Mouse (Mus musculus) frontal cortex, adult (tissue): Measurements from ENCODE around the gene Styx.

Experiments used
- ATAC-seq: cut with Nextera tagmentation; 2 replicates; pipeline ENCODE4 v1.9.2; 2017; ENCODE audit warnings: mild to moderate bottlenecking, moderate library complexity, mixed read lengths; ENCODE audit not compliant: low TSS enrichment

The Styx gene

DNA sequence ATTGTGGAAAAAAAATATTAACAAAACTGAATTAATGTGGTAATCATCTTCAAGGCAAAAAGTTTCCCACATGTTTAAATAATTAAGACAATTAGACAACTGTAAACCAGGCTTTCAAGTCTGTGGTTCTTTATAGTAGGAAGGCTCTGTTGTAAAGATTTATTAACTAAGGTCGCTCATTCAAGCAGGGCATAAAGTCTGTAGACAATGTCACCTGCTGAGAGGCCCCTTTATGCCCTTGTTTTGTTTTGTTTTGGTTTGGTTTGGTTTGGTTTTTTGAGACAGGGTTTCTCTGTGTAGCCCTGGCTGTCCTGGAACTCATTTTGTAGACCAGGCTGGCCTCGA, 88.0 kb downstream of the Styx start:
- no peak for ATAC-seq

DNA sequence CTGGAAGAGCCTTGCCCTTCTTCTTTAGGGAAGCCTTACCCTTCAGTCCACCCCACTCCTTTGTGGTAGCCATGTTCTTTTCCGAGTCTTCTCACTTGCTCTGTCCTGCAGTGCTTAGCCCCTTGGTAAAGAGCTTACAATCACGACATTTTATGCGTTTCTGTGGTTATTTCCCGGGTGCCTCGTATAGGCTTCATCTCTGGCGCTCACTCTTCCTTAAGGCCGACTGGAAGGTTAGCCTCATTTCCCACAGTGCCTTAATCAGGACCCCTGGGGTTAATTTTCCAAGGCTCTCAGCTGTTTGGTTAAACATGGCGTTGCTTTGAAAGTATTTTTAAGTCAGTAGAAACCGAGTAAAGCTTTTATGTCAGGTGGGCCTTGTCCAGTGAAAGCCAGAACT, 88.5 kb downstream of the Styx start:
- no peak for ATAC-seq

DNA sequence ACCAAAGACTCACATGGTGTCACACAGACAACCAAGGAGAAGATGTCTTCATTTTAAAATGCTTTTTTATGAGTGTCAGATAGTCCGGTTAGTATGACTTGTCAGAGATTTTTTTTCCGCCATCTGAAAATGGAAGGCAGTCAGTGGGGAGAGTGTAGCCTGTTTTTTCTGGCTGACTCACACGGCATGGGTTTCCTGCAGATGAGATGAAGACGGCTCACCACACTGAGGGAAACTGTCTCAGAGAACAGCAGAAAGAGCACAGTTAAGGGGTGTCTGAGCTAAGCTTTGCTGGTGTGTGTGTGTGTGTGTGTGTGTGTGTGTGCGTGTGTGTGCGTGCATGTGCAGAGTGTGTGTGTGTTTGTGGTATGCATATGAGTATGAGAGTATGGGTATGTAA, 90.4 kb downstream of the Styx start:
- ATAC-seq = no peak; the same call in 1 of the 2 replicates

DNA sequence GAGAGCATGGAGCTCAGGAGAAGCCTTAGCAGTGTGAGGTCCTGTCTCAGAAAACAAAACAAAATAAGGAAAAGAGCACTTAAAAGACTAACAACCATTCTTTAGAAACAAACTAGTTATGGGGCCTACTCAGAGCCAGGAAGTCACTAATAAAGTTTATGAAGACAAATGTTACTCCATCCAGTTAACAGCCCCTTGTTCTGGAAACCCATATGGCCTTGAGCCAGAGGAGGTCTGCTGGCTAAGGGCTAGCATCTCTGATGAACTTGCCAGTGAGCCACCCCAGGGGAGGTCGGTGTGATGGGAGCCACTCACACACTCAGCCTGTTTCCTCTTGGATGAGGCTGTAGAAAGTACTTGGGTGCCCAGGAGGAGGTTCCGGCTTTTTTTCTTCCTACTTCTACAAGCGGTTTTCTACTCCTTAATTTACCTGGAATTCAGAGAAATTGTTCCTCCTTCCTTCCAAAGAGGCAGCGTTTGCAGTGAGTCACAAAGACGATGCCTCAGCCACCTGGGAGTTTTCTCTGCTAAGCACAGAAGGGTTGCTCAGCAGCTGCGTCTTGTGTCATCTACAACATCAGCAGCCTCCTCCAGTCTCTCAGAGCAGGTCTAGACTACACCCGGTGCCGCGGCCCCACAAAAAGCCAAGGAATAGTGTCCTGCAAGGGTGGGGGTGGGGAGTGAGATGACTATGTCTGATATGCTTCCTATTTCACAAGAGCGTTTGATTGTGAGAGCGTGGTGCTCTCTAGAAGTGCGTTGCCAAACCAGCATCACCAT, 92.1 kb downstream of the Styx start:
- no peak for ATAC-seq

DNA sequence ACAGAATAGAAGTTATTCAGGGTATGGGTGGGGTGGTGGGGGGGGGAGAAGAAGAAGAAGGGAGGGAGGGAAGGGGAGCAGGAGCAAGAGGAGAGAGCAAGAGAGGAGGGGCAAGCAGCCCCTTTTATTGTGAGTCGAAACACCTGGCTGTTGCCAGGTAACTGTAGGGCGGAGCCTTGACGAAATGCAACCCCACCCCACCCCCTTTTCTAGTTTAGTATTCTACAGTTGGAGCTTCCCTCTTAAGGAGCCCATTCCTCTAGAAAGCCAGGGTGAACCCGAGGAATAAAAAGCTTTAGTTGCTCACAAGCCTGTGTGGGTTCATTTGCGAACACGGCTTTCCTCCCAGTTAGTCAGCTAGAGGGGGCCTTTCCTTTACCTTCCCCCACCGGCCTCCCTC, 94.0 kb downstream of the Styx start:
- no peak for ATAC-seq

DNA sequence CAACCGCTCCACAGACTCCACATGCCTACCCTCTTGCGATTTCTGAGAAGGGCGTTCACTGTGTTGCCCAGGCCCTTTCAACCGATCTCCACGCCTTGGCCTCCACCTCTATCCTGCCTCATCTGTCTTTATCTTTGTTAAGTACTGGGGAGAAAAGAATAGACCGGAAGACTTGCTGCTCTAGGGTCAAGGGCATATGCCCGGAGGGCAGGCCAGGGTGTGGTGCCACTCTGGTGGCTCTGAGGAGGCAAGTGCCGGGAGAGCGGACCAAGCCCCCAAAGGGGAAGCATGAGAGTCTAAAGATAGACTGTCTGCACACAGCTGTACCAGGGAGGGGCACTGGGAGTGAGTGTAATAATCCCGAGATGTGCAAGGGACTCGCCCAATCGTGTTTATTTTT, 94.6 kb downstream of the Styx start:
- ATAC-seq = no peak

DNA sequence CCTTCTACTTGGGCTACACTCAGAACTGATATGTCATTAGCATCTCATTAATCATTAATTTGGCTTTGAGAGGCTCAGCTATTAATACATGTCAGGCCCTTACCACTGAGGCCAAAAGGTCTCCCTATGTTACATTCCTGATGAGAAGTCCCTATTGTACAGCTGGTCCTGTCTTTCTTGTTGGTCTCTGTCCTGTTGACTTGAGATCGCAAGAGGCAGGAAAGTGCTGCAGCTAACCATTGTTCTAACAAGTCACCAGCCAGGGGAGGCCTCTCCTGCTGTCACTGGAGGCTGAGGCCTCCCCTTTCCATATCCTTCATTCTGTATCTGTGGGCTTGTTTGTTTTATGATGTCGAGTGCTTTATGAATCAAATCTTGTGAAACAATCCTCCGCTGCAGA, 95.9 kb downstream of the Styx start:
- no peak for ATAC-seq

DNA sequence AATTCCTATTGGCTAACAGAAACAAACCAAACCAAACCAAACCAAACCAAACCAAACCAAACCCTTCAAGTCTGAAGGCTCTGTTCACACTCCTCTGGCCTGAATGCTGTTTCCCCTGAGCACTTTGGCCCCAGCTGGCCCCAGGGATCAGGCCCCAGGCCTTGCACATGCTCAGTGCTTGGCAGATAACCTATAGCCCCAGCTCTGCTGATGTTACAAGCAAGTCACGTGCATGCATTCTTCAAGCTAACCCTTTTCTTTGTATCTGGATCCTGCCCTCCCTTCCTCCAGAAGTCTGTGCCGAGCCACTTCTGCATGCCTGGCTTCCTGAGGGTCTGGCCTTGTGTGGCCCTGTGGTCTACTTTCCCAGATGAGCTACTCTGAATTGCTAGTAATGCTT, 100.2 kb downstream of the Styx start:
- no peak for ATAC-seq

DNA sequence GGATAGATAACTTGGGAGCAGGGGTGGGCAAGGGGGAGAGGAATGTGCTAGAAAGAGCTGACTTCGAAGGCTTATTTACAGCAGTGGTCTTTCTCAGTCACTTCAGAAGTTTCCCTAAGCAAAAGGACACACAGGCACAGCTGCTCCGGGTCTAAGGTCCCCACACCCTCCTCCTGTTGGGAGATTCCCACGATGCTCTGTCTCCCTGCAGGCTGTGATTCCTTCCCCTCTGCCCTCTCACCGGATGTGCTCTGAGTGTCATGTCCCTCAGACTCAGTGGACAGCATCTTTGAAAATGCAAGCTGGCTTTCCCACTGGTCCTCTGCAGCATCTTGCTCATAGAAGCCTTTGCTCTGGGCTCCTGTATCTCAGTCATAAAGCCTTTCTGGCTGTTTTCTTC, 101.3 kb downstream of the Styx start:
- ATAC-seq = no peak

DNA sequence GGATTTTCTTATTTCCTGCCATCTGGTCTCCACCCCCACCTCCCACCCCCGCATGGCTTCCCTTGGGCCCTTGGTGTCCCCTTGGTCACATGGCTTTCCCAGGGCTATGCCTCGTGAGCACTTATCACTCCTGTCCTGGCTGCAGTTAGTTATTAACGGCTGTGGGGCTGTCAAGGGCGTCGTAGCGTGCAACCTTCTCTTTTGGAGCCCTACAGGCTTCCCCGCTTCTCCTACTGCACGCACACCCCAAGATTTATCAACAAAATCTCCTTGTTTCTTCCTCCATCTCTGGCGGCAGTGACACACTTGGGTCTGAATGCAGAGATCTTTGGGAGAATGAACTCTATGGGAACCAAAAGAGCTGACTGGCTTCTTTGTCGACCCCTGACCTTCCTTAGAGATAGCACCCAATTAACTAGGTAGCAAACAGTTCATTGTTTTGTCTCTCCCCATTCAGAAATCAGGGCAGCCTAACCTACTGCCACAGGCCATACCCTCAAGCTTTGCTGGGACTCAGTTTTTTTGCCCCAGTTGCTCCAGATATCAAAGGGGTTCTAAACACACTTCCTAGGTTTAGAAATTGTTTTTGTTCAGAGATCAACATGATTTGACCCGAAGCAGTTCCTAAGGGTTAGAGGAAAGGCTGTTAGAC, 102.1 kb downstream of the Styx start:
- ATAC-seq = no peak

DNA sequence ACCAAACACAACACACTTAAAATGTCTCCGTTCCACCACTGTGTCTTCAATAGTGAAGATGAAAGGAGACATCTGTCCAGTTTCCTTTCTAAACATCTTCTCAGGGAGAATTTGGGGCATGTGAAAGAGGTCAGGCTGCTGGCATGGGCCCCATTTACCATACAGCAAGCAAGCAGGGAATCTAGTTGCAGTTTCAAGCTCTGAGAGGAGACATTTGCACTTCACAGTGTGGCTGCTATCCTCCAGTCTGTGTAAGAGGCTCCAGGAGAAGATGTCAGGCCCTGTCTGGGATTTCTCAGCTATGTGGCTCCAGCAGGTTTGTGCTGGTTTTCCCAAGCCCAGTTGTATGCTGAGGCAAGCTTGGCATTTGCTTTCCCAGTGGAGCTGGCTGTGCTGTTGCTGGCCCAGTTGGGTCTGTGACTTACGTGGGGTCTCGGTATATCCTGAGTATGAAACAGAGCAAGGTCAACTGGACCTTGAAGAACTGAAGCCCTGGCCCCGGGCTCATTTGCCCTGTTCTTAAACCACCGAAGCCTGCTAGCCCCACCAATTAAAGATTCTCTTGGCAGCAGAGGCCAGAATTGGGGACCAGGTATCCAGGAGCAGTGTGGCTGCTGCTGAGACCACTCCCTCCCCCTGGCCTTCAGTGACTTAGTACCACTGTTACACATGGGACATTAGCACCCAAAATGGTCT, 102.8 kb downstream of the Styx start:
- peak; percentile 17; the same call in 1 of the 2 replicates for ATAC-seq

DNA sequence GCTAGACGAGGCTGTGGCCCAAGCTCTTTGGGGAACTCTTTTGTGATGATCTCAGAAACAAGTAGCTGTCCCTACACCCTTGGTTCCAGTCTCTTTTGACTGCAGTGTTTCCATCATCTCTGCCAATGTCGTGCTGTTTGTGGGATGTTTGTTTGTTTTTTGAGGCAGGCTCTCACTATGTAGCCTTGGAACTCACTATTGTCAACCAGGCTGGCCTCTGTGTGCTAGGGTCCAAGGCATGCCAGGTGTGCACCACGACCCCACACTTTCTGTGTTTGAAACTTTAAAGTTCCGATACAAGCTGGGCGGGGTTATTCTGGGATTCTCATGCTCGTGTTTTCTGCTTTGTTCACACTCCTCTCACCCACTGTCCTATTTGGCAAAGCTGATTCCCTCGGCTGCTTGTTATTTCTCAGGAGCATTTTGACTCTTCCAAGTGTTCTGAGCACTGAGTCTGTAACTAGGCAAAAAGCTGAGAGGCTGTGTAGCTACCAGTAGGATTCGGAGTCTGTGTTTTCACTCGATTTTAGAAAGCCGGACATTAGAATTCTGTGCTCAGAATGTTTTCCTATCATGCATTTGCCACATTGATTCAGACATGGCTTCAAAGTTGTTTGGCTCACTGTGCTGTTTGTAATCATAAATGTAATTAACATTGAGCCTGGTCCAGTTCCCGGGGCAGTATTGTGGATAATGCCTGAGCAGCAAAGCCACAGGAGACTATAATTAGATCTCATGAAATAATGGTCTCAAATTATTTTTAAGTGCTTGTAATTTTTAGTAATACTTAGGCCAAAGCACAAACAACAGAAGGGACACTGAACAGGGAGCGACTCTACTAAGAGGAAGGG, 105.0 kb downstream of the Styx start:
- ATAC-seq = peak; percentile 85

DNA sequence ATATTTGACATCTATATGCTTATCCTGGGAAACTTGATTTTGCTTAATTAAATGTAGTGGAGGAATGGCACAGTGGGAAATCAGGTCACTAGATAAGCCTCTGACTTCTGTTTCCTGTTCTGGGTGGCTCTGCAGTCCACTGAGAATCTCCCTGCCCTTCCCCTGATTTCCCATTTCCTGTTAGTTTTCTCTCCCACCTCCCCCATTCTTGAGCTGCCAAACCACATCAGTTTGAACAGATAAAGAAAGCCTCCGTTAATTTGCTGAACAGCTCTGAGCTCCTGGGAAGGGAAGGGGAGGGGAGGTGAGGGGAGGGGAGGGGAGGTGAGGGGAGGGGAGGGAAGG, 105.6 kb downstream of the Styx start:
- ATAC-seq = no peak

DNA sequence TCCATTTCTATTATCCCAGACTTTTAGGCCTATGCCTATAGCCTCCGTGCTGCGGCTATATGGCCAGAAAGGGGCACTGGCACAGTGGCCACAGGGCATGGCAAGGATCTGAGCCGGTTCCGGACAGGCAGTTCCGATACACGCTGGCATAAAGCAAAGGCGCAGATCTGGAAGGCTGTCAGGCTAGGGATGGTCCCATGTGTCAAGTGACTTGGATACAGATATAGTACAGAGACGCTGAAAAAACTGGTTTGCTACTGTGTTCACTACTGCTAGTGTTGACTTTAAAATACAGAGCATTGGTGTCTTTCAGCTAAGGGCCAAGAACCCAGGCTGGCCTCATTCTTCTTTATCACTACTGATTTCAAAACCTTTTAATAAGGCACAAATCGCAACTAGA, 106.1 kb downstream of the Styx start:
- ATAC-seq = no peak

DNA sequence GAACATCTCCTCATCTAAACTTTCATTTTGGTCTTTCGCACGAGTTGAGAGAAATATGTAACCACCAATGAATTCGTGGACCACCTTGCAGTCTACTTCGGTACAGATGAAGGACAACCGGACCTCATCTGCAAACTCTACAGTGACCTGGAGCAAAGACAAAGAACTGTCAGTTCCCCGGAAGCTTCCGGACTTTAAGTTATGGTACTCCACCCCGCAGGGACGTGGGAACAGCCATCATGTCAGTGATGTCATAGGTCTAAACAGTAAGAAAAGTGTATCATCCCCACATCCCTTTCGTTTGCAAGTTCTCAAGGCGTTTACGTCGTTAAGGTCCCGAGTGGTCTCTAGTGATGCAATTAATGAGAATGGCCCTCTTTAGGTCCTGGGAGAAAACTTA, 109.0 kb downstream of the Styx start:
- ATAC-seq = no peak

DNA sequence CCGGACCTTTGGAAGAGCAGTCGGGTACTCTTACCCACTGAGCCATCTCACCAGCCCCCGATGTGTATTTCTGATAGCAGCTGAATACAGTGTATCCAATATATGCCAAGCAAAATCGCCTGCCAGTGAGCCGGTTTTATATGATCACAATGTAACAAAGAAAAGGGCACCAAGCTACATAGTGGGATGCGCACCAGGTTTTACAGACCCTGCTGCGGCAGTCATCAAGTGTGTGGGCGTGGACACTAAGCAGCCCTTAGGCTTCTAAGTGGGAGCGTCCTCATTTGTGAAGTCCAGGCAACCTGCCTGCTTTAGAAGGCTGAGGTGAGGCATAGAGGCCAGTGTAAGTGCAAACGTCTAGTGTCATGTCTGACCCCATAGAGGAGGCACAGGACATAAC, 109.6 kb downstream of the Styx start:
- no peak for ATAC-seq

DNA sequence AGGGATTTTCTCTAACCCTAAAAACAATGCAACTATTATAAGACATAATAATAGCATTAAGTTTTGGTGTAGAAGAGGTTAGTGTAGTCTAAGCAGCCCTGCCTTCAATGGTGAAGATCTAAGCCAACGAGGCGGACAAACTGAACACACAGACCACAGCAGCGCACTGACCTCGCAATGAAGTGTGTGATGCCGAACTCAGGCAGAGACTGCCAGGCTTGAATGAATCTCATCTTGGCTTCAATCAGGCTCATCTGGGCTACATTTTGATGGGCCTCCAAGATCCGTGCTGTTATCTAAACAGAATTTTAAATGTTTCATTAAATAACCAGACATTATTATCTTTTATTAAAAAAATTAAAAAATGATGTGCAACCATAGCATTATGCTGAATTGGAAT, 111.1 kb downstream of the Styx start:
- ATAC-seq = no peak

DNA sequence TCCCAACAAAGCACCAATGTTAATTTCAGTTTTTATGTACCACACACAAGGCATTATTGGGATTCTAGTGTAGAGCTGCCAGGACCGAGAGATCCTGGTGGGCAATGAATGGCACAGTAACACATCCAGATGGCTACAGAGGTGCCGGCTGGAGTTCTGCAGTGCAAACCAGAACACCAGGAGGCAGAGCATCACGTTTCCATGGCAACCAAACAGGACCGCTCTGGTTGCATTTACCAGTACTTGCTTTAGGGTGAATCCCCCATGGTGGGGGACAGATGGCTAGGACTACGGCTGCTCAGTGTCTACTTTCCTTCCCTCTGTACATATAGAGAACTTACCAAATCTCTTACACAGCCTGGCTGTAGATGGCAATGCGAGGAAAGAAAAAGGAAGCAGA, 111.5 kb downstream of the Styx start:
- ATAC-seq = peak; percentile 77

DNA sequence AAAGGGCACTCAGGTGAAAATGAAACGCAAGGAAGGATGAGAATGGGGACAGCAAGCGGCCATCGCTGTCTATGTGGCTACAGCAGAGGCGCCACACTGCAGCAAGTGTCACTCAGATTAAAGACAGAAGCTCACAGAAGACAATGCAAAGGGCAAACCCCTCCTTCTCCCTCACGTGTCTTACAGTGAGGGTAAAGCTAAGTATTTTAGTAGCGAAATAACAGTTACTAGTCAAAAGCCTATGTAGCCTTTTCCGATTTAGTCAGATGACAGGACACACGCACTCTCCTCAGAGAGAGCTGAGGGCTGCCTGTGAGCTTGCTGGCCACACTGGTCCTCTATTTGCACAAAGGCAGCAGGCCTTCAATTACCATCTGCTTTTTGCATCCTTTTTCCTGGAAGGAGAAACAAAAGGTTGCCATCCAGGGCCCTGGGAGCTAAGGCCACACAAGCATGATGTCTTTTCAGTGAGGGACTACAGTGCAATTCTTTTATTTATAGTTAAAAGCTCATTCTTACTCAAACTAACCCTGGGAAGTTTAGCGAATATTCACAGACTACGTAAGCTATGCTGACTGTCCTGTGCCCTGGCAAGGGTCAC, 112.1 kb downstream of the Styx start:
- 0 out of 2 replicates have a peak, but pooled peaks have one; percentile 47 for ATAC-seq

DNA sequence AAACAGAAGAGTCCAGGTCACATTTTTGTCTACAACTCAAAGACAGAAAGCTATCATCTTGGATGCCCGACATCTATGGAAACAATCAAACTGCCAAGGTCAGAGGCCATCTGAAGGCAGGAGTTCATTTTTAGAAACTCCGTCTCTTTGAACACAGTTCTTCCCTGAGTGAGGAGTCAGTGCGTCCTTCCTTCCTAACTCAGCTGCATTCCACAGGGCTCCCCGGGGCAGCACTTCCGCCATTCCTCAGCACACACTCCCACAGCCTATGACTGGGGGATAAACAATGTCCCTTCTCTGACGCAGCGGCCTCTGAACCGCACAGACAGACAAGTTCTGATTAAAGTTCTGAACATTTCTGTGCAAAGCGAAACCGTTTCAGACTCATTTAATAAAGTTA, 112.7 kb downstream of the Styx start:
- ATAC-seq = no peak

DNA sequence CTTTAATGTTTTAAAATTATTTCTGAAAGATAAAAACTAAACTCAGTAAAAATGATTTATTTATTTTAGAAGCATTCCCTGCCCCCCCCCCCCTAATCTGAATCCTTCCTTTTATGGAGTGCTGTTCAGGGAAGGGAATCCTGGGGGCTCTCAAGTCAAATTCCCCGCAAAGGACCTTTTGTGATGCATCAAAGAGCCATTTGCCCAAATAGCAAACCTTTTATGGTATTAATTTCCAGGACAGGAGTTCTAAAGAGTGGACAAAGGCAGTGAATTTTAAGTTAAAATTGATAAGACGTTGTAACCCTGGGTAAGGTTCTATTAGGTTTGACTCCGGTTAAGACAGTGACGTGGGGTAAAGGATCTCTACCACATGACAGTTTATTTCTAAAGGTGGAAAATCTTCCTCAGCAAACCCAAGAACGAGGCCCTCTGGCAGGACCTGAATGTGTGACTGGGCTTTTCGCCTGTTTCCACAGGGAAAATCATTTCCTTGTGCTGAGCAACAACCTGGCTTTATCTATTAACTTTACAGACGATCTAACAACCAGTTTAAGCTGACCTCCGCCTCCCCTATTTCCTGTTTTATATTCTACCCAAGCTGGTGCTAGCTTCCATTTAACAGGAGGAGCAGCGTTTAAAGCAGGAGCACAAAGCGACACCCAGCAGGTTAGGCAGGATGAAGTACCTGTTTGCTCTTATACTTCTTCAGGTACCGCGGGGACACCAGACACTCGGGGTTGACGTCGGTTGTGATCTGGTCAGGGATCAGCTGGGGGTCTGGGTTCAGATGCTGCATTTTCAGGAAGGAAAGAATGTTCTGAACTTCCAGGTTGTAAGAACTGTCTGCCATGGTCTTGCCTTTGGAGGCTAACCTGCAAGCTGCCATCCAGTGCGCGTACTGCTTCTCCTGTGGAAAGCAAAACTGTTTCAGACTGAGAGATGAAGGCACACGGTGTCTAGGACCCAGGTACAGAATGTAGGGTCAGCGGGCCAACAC, 113.4 kb downstream of the Styx start:
- no peak for ATAC-seq
